Mouse (Mus musculus) large intestine, adult 2 months (tissue): ENCODE measurements at regions not wholly inside any gene's neighbourhood (a gene's known extent, or its start where the extent isn't known, plus 50 kb on each side); places are given as distances from the start of the nearest gene placed in this dataset.
A peak's percentile ranks its signal among the peaks of the same experiment; 100 is the strongest.
"Not testable (repeated sequence)": the region's sequence is repeated elsewhere in the genome, so short reads cannot be mapped to it uniquely, and the experiment has no call there.

Source experiments
- DNase-seq: peaks from one replicate; pipeline ENCODE4 v3.0.0-alpha.2; 2012; ENCODE audit warnings: low read depth, low spot score
- WGBS: fragments of 180-500 bp; shearing (Covaris S2); methylation state at CpG from one replicate; pipeline ENCODE4 v1.1.7; 2018; 5-methylcytosine and 5-hydroxymethylcytosine counted together

DNA sequence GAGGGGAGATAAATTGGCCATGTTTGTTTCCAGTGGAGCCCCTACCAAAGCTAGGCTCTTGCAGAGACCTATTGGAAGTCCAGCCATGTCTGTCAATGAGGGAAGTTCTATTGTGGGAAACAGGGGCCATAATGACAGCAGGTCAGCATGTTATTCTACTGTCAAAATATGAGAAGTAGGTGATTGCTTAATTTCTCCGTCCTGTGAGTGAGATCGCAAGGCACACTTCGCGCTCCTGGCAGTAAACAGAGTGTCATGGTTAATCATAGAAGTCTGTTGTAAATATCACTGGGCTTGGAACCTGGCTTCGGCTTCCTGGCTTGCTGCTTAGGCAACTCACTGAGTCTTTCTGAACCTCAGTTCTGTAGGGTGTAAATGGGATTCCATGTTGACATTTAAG, 72.5 kb upstream of the Ccdc122 start:
- DNase-seq = no peak
- WGBS = 63% methylated on average over 5 of the region's 5 CpGs

GRCm38 (mm10) chr14:76958875-76959274, 77.7 kb upstream of the Ccdc122 start:
- no peak for DNase-seq
- WGBS = 78% methylated on average over 10 of the region's 10 CpGs

DNA sequence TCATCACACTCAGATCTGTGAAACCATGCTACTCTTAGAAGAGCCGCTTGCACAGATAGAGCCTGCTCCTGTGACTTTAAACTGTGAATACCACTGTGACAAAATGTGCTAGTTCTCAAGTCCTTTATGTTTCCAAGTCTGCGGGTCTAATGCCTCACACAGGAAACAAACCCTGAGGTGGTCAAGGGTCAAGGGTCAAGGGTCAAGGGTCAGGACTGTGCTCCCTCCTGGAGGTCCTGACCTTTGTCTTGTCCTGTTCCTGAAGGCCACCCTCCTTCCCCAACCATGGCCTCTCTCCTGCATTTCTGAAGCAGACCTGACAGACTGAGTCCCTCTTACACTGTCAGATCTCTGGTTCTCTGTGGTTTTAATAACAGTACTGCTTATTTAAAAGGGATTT, 79.4 kb upstream of the Ccdc122 start:
- WGBS = 76% methylated on average over 2 of the region's 2 CpGs
- DNase-seq = no peak

GRCm38 (mm10) chr14:76953171-76953570, 83.4 kb upstream of the Ccdc122 start:
- no peak for DNase-seq

DNA sequence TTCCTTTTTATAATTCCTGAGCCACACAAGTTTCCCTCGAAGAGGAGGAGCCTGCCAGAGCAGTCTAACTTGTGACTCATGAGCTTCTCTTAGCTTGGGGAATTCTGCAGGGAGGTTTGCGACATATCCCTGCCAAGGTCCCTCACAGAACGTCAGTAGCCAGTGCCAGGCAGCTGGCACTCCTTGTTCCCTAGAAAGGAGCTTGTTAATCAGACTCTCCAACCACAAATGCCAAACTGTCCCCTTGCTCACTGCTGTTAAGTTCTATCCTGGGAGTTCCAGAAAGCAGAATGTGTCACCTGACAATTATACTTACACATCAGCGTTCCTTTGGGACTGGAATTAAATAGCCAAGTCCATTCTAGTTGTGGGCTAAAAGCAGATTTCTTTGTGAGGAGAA, 85.1 kb upstream of the Ccdc122 start:
- 21% methylated on average over 4 of the region's 4 CpGs for WGBS
- no peak for DNase-seq

More at GRCm38 (mm10) chr14:76953171-76953570, 83.4 kb upstream of the Ccdc122 start:
- WGBS = 80% methylated on average over 2 of the region's 2 CpGs

DNA sequence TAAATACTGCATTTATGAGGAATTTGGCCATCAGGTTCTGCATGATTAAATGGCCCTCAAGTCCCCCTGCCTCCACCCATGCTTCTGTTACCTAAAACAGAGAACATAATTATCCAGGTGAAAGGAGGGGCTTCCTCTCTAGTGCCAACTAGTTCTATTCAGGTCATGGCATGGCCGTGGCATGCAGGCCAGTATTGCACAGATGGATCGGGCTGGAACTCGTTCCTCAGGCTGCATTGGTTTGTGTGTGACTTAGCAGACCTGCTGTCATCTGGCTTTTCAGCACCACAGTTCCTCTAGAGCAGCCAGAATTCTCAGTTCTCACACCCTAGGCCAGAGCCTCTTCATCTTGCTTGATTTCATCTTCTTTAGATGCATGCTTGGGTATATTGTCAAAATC, 87.2 kb upstream of the Ccdc122 start:
- no peak for DNase-seq
- 60% methylated on average over 3 of the region's 3 CpGs for WGBS

GRCm38 (mm10) chr14:76948948-76949347, 87.6 kb upstream of the Ccdc122 start:
- 39% methylated on average over 3 of the region's 3 CpGs for WGBS
- DNase-seq = no peak

- no peak for DNase-seq
- 73% methylated on average over 6 of the region's 6 CpGs for WGBS
Observed at GRCm38 (mm10) chr14:76948481-76948880, 88.1 kb upstream of the Ccdc122 start.

- DNase-seq = peak; percentile 14
- 50% methylated on average over 3 of the region's 3 CpGs for WGBS
Observed at GRCm38 (mm10) chr14:76947148-76947547, 89.4 kb upstream of the Ccdc122 start.

DNA sequence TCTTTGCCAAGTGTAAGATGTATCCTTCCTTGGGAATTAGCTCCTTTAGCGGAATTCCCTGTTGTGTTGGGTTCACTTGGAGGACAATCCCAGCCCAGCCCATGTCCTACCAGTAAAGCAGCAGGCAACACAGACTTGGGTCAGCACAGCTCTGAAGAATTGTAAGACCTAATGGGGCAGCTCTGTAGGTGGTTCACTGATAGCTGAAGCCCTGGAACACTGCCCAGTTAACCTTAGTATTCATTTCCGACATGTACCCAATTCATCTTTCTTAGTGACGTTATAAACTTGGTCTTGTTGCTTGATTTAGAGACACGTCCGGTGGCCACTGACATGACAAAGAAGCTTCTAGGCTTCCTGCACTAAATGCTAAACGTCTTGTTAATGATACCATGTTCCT, 90.9 kb upstream of the Ccdc122 start:
- WGBS = 61% methylated on average over 6 of the region's 6 CpGs
- DNase-seq = no peak

DNA sequence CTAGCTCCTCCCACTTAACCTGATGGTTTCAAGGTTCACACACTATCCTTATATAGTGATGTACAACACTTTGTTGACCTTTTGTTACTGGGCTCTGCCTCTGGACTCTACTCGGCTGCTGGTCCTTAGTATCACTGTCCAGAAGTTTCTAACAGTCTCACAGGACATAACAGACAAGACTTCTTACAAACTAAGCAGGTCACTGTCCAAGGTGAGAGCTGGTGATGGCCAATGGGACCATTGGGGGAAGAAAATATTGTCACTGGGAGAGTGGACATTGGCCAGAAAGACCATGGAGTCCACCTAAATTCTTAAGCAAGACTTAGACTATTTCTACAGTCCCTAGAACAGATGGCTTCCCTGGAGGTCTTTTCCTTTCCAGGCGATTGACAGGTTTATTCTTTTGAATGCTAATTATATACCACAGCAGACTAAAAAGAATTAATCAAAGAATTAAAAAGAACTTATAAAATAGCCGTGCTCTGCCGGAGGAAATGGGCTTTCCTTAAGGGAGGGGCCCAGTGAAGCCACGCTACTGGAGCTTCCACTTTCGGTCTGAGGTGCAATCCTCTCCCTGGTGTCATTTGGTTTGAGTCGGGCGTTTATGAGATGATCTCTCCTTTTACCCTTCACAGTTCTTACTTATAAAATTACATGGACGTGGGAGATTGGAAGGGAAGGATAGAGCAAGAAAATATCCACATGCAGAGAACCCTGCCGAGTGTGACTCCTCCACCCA, 94.9 kb upstream of the Ccdc122 start:
- WGBS = 69% methylated on average over 10 of the region's 10 CpGs

DNA sequence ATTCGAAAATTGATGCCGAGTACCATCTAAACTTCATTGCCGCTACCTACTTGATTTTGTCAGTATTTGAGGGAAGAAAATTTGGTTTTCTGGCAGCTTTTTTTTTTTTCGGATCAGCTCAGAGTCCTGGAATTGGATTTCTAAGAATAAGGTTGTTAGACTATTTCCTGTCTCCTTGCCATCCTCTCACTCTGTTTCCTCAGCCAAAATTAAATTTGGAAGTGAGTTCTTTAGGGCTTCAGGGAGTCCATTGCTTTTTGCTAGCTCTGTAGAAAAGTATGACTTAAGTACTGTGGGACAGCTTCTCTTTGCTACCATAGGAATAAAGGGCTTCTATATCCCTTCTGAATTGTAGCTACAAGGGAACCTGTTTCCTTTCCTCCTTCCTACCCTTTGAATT, 96.1 kb upstream of the Ccdc122 start:
- DNase-seq = no peak
- WGBS = 86% methylated on average over 4 of the region's 4 CpGs

More for the DNA sequence above, 94.9 kb upstream of the Ccdc122 start:
- DNase-seq = no peak

- no peak for DNase-seq
- WGBS = 94% methylated on average over 1 of the region's 1 CpGs
Observed at GRCm38 (mm10) chr14:76936671-76937070, 99.9 kb upstream of the Ccdc122 start.

DNA sequence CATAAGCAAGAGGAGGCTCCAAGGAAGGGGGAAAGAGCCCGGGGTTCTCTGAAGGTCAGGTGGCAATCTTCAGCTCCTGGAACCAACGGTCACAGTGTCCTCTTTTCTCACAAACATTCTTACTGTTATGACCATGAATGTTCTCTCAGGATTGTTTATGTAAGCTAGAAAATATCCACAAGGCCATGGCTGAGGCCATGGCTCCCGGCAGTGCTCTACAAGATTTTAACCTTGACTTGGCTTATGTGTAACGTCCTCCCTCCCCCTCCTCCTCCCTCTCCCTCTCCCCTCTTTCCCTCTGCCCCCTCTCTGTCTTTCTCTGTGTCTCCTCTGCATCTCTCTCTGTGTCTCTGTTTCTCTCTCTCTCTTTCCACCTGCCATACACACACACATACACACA, 100.5 kb upstream of the Ccdc122 start:
- 56% methylated on average over 4 of the region's 4 CpGs for WGBS
- not testable (repeated sequence) for DNase-seq

- DNase-seq = no peak
- 88% methylated on average over 2 of the region's 2 CpGs for WGBS
Observed at GRCm38 (mm10) chr14:76935453-76935852, 101.1 kb upstream of the Ccdc122 start.

GRCm38 (mm10) chr14:76932890-76933289, 103.7 kb upstream of the Ccdc122 start:
- WGBS = 88% methylated on average over 6 of the region's 6 CpGs
- no peak for DNase-seq

DNA sequence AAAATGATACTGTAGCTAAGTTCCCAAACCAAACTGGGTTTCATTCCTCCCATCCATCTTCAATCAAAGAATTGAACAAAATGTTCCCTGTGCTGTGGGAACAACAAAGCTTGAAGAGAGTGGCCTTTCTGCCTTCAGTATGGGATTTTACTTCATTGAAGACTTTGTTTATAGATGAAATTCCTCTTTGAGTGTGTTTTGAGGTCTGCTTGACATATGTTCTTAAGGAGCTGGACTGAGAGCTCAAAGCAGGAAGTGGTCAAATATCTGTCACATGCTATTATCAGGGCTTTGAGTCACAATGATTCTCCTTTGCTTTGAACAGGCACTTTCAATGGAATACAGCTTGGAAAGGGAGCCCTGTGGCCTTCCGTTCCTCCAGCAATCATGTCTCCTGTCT, 105.2 kb upstream of the Ccdc122 start:
- no peak for DNase-seq
- WGBS = 73% methylated on average over 1 of the region's 1 CpGs

DNA sequence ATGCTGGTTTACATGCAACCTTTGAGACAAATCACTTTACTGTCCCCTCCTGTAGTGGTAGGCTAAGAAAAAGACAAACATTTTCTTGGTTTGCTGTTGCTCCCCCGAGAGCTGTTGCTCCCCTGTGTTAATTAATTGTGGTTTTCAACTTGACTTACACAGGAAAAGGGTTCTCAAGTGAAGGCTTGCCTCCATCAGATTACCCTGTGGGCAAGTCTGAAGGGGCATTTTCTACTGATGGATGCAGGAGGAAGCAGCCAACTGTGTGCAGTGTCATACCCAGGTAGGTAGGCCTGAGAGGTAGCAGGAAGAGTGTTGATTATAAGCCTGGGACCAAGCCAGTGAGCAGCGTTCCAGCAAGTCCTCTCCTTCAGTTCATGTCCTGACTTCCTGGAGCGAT, 107.0 kb upstream of the Ccdc122 start:
- DNase-seq = no peak
- 47% methylated on average over 3 of the region's 3 CpGs for WGBS

- 83% methylated on average over 3 of the region's 3 CpGs for WGBS
- DNase-seq = no peak
Observed at GRCm38 (mm10) chr14:76928706-76929105, 107.9 kb upstream of the Ccdc122 start.

GRCm38 (mm10) chr14:76927245-76927806, 109.2 kb upstream of the Ccdc122 start:
- 73% methylated on average over 5 of the region's 5 CpGs for WGBS
- DNase-seq = no peak

DNA sequence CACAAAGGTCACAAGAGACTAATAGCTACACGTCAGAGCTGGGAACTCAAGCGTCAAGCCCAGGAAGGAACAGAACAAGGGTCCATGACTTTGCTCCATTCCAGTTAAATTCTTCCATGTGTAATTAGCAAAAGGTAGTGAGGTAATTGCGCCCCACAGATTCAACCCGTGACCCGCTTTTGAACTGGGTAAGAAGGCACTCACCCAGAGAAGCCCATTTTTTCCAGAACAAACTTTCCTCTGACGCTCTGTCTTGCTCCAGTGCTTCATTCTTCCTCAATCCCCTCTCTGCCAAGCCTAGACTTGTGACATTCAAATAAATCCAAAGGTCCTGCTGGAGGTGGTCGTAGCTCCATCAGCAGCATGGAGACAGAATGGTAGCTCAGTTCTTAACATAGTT, 110.2 kb upstream of the Ccdc122 start:
- WGBS = 88% methylated on average over 7 of the region's 7 CpGs

More for the DNA sequence above, 110.2 kb upstream of the Ccdc122 start:
- DNase-seq = no peak
